Mouse (Mus musculus) heart, adult 2 months (tissue): Measurements from ENCODE around the gene Cntfr.

Experiments
- CTCF ChIP-seq: fragments of 200-600 bp; IDR thresholded peaks from 2 replicates; pipeline ENCODE4 v1.8.1; 2022; ENCODE audit warnings: antibody characterized with exemption, mild to moderate bottlenecking, moderate library complexity
- EP300 ChIP-seq: fragments of 200-500 bp; IDR thresholded peaks from 2 replicates; pipeline ENCODE4 v1.6.1; 2011; ENCODE audit warnings: low read depth, low read length, control low read depth; ENCODE audit not compliant: insufficient read depth
- POLR2A ChIP-seq: fragments of 200-500 bp; IDR thresholded peaks from 2 replicates; pipeline ENCODE4 v1.6.1; 2011; ENCODE audit warnings: mild to moderate bottlenecking, low read depth, low read length, control low read depth; ENCODE audit not compliant: insufficient read depth

DNA sequence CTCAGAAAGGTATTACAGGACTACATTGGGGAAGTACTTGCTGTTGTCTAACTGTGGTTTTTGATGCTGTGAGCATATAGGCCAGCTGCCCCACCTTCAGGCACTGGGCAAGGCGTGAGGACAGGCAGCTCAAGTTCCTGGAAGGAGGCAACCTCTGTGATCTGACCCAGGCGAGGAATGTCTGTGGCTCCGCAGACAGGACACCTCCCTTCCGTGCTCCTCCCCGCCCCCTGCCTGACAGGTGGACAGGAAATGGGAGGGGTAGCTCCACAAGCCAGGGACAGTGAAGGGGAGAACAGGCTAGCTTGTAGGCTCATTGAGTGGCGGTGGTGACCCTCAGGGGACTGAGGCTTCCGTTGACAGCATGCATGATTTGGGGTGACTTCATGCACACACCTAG is 32.4 kb downstream of the Cntfr start:
- no peak for TF ChIP-seq CTCF
- no peak for TF ChIP-seq POLR2A
- no peak for TF ChIP-seq EP300
